In genomic region chr17:64491922-64492353, GRCm38 (mm10) we compare ENCODE assay signal across 13 mouse cellular contexts.
DNase-seq lines count a peak whose midpoint lies in the region; ATAC-seq and TF ChIP-seq lines count a peak whose summit lies in the region.
"Had no signal": no experiment of that assay in that cellular context is flagged by ENCODE, and none has a peak within 500 bp of the region (broad histone marks: within the 10 kb centered on the region; RNA-seq: fewer than 3 reads in every experiment).

No protein-coding gene starts in this region.

- TF ChIP-seq POLR2A in heart, adult 2 months (IDR thresholded peaks at IDR 0.05; ENCODE audit: insufficient read depth, low read depth, low read length) = no peak

- ATAC-seq in heart, embryonic 11.5 days (replicated peaks; ENCODE audit: insufficient number of reproducible peaks, low FRiP score, low TSS enrichment) = peak; percentile 77
- ATAC-seq in liver, embryonic 15.5 days (ENCODE audit: insufficient read depth) = peak; percentile 34
- no peak for ATAC-seq in inflammation-experienced regulatory T-cells, adult 6 months
- no peak; the same call in 1 of the 2 replicates for ATAC-seq in forebrain, embryonic 11.5 days (replicated peaks; ENCODE audit: low FRiP score)

- H3K9ac ChIP-seq in heart, embryonic 11.5 days (ENCODE audit: low read depth, low read length) = no peak overlapping the region
- no peak overlapping the region for H3K9ac ChIP-seq in heart, adult 2 months (ENCODE audit: low read depth, low read length)
- no peak overlapping the region for H3K9ac ChIP-seq in liver, embryonic 15.5 days
- H3K9ac ChIP-seq in forebrain, embryonic 11.5 days (ENCODE audit: low read length) = no peak overlapping the region
- H3K9ac ChIP-seq: hindbrain, embryonic 14.5 days; midbrain, embryonic 12.5 days had no signal

- H3K4me2 ChIP-seq in heart, embryonic 11.5 days = peak overlapping the region; percentile 37
- no peak overlapping the region; the same call in 1 of the 2 replicates for H3K4me2 ChIP-seq in liver, embryonic 15.5 days
- H3K4me2 ChIP-seq in forebrain, embryonic 11.5 days (ENCODE audit: low read depth, low read length, severe bottlenecking) = no peak overlapping the region
- H3K4me2 ChIP-seq: hindbrain, embryonic 14.5 days; midbrain, embryonic 12.5 days had no signal

- no peak overlapping the region for H3K4me3 ChIP-seq in heart, embryonic 11.5 days (ENCODE audit: low read depth, low read length)
- no peak overlapping the region for H3K4me3 ChIP-seq in heart, adult 2 months
- H3K4me3 ChIP-seq in liver, embryonic 15.5 days (replicated peaks) = no peak overlapping the region
- no peak overlapping the region for H3K4me3 ChIP-seq in forebrain, embryonic 11.5 days (ENCODE audit: low read depth, low read length)
- H3K4me3 ChIP-seq: erythroblast, embryonic 14.5 days; midbrain, embryonic 12.5 days had no signal

- no peaks in the 10 kb centered on the region for H3K4me1 ChIP-seq in heart, embryonic 11.5 days (ENCODE audit: control insufficient read depth, insufficient read depth, low read length)
- H3K4me1 ChIP-seq in heart, adult 2 months (ENCODE audit: control insufficient read depth, insufficient read depth, low read length) = no peaks in the 10 kb centered on the region
- H3K4me1 ChIP-seq in liver, embryonic 15.5 days (replicated peaks) = no peaks in the 10 kb centered on the region; the same call in 1 of the 2 replicates
- H3K4me1 ChIP-seq in forebrain, embryonic 11.5 days (replicated peaks; ENCODE audit: control insufficient read depth, insufficient read depth, low read length) = no peaks in the 10 kb centered on the region
- H3K4me1 ChIP-seq: midbrain, embryonic 12.5 days had no signal

- intact Hi-C loops in heart, adult 2 months (cut with DNase I) = loop anchor here (10.0 kb wide), 1 partner anchor 833 kb away; no protein-coding TSS in a partner anchor

- no peak for DNase-seq in heart, adult 2 months
- DNase-seq in R1 (ENCODE audit: low read depth, low spot score) = peak; percentile 22
- peak; percentile 36 to 75 for DNase-seq in lung, postnatal 4 days
- DNase-seq in gastrocnemius, adult 18-20 months (ENCODE audit: low spot score) = no peak
- no peak for DNase-seq in forebrain, embryonic 11.5 days (ENCODE audit: low spot score)
- DNase-seq: cerebellum, postnatal 36 days; kidney, postnatal 25 days had no signal

- no peak overlapping the region for H3K27ac ChIP-seq in heart, embryonic 11.5 days (ENCODE audit: low read depth, low read length)
- no peak overlapping the region for H3K27ac ChIP-seq in heart, adult 2 months
- H3K27ac ChIP-seq in liver, embryonic 15.5 days (replicated peaks) = no peak overlapping the region
- no peak overlapping the region for H3K27ac ChIP-seq in forebrain, embryonic 11.5 days (ENCODE audit: low read depth, low read length)
- H3K27ac ChIP-seq: hindbrain, embryonic 14.5 days; midbrain, embryonic 12.5 days had no signal

- no peaks in the 10 kb centered on the region for H3K36me3 ChIP-seq in heart, embryonic 11.5 days (ENCODE audit: control insufficient read depth, insufficient read depth, low read length)
- H3K36me3 ChIP-seq in heart, adult 2 months (ENCODE audit: control insufficient read depth, insufficient read depth, low read length) = no peaks in the 10 kb centered on the region
- no peaks in the 10 kb centered on the region for H3K36me3 ChIP-seq in liver, embryonic 15.5 days (replicated peaks)
- H3K36me3 ChIP-seq in forebrain, embryonic 11.5 days (ENCODE audit: control insufficient read depth, insufficient read depth, low read length) = no peaks in the 10 kb centered on the region
- H3K36me3 ChIP-seq: midbrain, embryonic 12.5 days had no signal

- H3K79me2 ChIP-seq in heart, adult 2 months (replicated peaks; ENCODE audit: control insufficient read depth, insufficient read depth, low read length) = no peaks in the 10 kb centered on the region

- WGBS in heart, embryonic 11.5 days (ENCODE audit: insufficient replicate concordance) = 27% methylated on average over 9 of the region's 10 CpGs
- 27% methylated on average over 8 of the region's 10 CpGs for WGBS in heart, adult 2 months
- 30% methylated on average over 10 of the region's 10 CpGs for WGBS in liver, embryonic 15.5 days (ENCODE audit: insufficient replicate concordance)
- 69% methylated on average over 7 of the region's 10 CpGs for WGBS in forebrain, embryonic 11.5 days

- H3K27me3 ChIP-seq in heart, embryonic 11.5 days (ENCODE audit: control insufficient read depth, insufficient read depth, low read length) = peaks cover 5% of the 10 kb centered on the region; the same call in 1 of the 2 replicates
- H3K27me3 ChIP-seq in heart, adult 2 months (ENCODE audit: control insufficient read depth, insufficient read depth, low read length) = no peaks in the 10 kb centered on the region
- no peaks in the 10 kb centered on the region for H3K27me3 ChIP-seq in liver, embryonic 15.5 days
- H3K27me3 ChIP-seq in forebrain, embryonic 11.5 days (ENCODE audit: control insufficient read depth, insufficient read depth, low read length) = no peaks in the 10 kb centered on the region
- H3K27me3 ChIP-seq: midbrain, embryonic 12.5 days had no signal

- no peak for TF ChIP-seq CTCF in heart, adult 2 months (IDR thresholded peaks at IDR 0.05)

- no peaks in the 10 kb centered on the region for H3K9me3 ChIP-seq in heart, embryonic 11.5 days (replicated peaks; ENCODE audit: control insufficient read depth, low read length)
- no peaks in the 10 kb centered on the region for H3K9me3 ChIP-seq in liver, embryonic 15.5 days (replicated peaks)
- no peaks in the 10 kb centered on the region for H3K9me3 ChIP-seq in forebrain, embryonic 11.5 days (ENCODE audit: control insufficient read depth, low read length)
- H3K9me3 ChIP-seq: midbrain, embryonic 12.5 days had no signal

- TF ChIP-seq EP300 in heart, adult 2 months (IDR thresholded peaks at IDR 0.05; ENCODE audit: insufficient read depth, low read depth, low read length) = no peak

Comparison
In these comparisons a context has a peak if more than half of its experiments do, and no peak if none do; other contexts are left out.
1. ATAC-seq: peak in heart, embryonic 11.5 days (single experiment) and liver, embryonic 15.5 days (single experiment); none in inflammation-experienced regulatory T-cells, adult 6 months (single experiment) and forebrain, embryonic 11.5 days (single experiment).
2. DNase-seq: peak in R1 (single experiment) and lung, postnatal 4 days (2 of 2); none in heart, adult 2 months (0 of 2), gastrocnemius, adult 18-20 months (single experiment) and forebrain, embryonic 11.5 days (single experiment).